Mouse (Mus musculus) lung, postnatal 0 days (tissue): ENCODE data around the gene Klf3. TPM values are rescaled to one million over a fixed set of nuclear protein-coding genes. Genes with fewer than 3 reads are reported as not detected.
A peak's percentile ranks its signal among the peaks of the same experiment; 100 is the strongest.

Experiments
- ATAC-seq: fragments of 200-750 bp; cut with Nextera tagmentation; 2 replicates; pipeline ENCODE4 v1.8.0; 2017; ENCODE audit warnings: moderate library complexity
- DNase-seq: peaks from one replicate; pipeline ENCODE4 v3.0.0-alpha.2; 2016; ENCODE audit warnings: low spot score
- H3K27ac ChIP-seq: fragments of 300-500 bp; sonication (generic); 2 replicates; pipeline ENCODE4 v1.5.1; 2014; ENCODE audit warnings: antibody characterized with exemption, mild to moderate bottlenecking, low read length, mixed read lengths
- H3K27me3 ChIP-seq: fragments of 300-500 bp; sonication (generic); replicated peaks from 2 replicates; pipeline ENCODE4 v1.6.1; 2014; ENCODE audit warnings: low read length, mixed read lengths; ENCODE audit not compliant: insufficient read depth
- H3K36me3 ChIP-seq: fragments of 300-500 bp; sonication (generic); 2 replicates; pipeline ENCODE4 v1.6.1; 2014; ENCODE audit warnings: low read length, mixed read lengths; ENCODE audit not compliant: insufficient read depth
- H3K4me1 ChIP-seq: fragments of 300-500 bp; sonication (generic); 2 replicates; pipeline ENCODE4 v1.6.1; 2014; ENCODE audit warnings: antibody characterized with exemption, low read depth, low read length, mixed read lengths; ENCODE audit not compliant: insufficient read depth
- H3K4me2 ChIP-seq: fragments of 300-500 bp; sonication (generic); replicated peaks from 2 replicates; pipeline ENCODE4 v1.6.1; 2014; ENCODE audit warnings: low read depth, mild to moderate bottlenecking, low read length, moderate library complexity, mixed read lengths
- H3K4me3 ChIP-seq: fragments of 300-500 bp; sonication (generic); 2 replicates; pipeline ENCODE4 v1.5.1; 2014; ENCODE audit warnings: low read depth, low read length
- H3K9ac ChIP-seq: fragments of 300-500 bp; sonication (generic); replicated peaks from 2 replicates; pipeline ENCODE4 v1.6.1; 2014; ENCODE audit warnings: low read depth, mild to moderate bottlenecking
- H3K9me3 ChIP-seq: fragments of 300-500 bp; sonication (generic); 2 replicates; pipeline ENCODE4 v1.6.1; 2016; ENCODE audit warnings: low read length, mixed read lengths
- CTCF ChIP-seq: IDR thresholded peaks from 2 replicates; pipeline ENCODE4 v1.5.1; 2016; ENCODE audit warnings: antibody characterized with exemption, mild to moderate bottlenecking
- EP300 ChIP-seq: IDR thresholded peaks from 2 replicates; pipeline ENCODE4 v1.6.1; 2016; ENCODE audit warnings: antibody characterized with exemption, mild to moderate bottlenecking, control low read depth
- WGBS: fragments of 180-500 bp; shearing (Covaris S2); extraction: QIAGEN DNeasy Blood & Tissue Kit; methylation state at CpG from one replicate; pipeline ENCODE4 v1.1.7; 2014; 5-methylcytosine and 5-hydroxymethylcytosine counted together
- polyA plus RNA-seq: library from polyadenylated mRNA; unstranded; fragments of >200 nt; fragmentation: Nextera tagmentation; extraction: Ambion mirVana; gene quantifications from 2 replicates; pipeline ENCODE4 v1.2.1, GENCODE M21; 2015

Gene Klf3
- polyA plus RNA-seq, 1 experiment from 2014 or later: 89.7 TPM

GRCm38 (mm10) chr5:64835295-64835694 lies 32.1 kb downstream of the Klf3 start:
- H3K4me1 ChIP-seq: peaks cover 6% of the 10 kb centered on the region; the same call in 1 of the 2 replicates
- DNase-seq (no peak), ATAC-seq (no peak)
- H3K4me3 ChIP-seq: no peak overlapping the region
- no peak overlapping the region for H3K27ac ChIP-seq
- no peak for TF ChIP-seq EP300
- TF ChIP-seq CTCF: no peak
- no peak overlapping the region for H3K4me2 ChIP-seq
- no peaks in the 10 kb centered on the region for H3K27me3 ChIP-seq
- no peak overlapping the region for H3K9ac ChIP-seq
- H3K36me3 ChIP-seq: no peaks in the 10 kb centered on the region
- no peaks in the 10 kb centered on the region for H3K9me3 ChIP-seq
- 70% methylated on average over 4 of the region's 4 CpGs for WGBS

- no peak for ATAC-seq
- H3K9me3 ChIP-seq: peaks cover 5% of the 10 kb centered on the region; the same call in 1 of the 2 replicates
- no peaks in the 10 kb centered on the region for H3K36me3 ChIP-seq
- H3K4me2 ChIP-seq: no peak overlapping the region
- 17% methylated on average over 6 of the region's 6 CpGs for WGBS
- no peak overlapping the region for H3K9ac ChIP-seq
- H3K4me3 ChIP-seq: no peak overlapping the region
- TF ChIP-seq EP300: no peak
- no peaks in the 10 kb centered on the region for H3K27me3 ChIP-seq
- no peak overlapping the region for H3K27ac ChIP-seq
- DNase-seq: no peak
- H3K4me1 ChIP-seq: peaks cover 6% of the 10 kb centered on the region; the same call in 1 of the 2 replicates
Observed at GRCm38 (mm10) chr5:64839016-64839599, 35.9 kb downstream of the Klf3 start.

- no peaks in the 10 kb centered on the region for H3K36me3 ChIP-seq
- H3K9ac ChIP-seq: no peak overlapping the region
- peaks cover 6% of the 10 kb centered on the region; the same call in 1 of the 2 replicates for H3K4me1 ChIP-seq
- H3K4me2 ChIP-seq: no peak overlapping the region
- ATAC-seq (peak; percentile 93), DNase-seq (peak; percentile 82)
- H3K27me3 ChIP-seq: no peaks in the 10 kb centered on the region
- TF ChIP-seq CTCF (no peak), EP300 (0 out of 2 replicates have a peak, but pooled peaks have one; percentile 11)
- H3K9me3 ChIP-seq: peaks cover 5% of the 10 kb centered on the region; the same call in 1 of the 2 replicates
- no peak overlapping the region for H3K4me3 ChIP-seq
- 5% methylated on average over 1 of the region's 1 CpGs for WGBS
- H3K27ac ChIP-seq: no peak overlapping the region
Observed at GRCm38 (mm10) chr5:64840087-64840486, 36.9 kb downstream of the Klf3 start.

GRCm38 (mm10) chr5:64844622-64845021 lies 41.4 kb downstream of the Klf3 start:
- H3K4me3 ChIP-seq: no peak overlapping the region
- H3K4me1 ChIP-seq: peaks cover 6% of the 10 kb centered on the region; the same call in 1 of the 2 replicates
- no peaks in the 10 kb centered on the region for H3K36me3 ChIP-seq
- 86% methylated on average over 3 of the region's 3 CpGs for WGBS
- ATAC-seq (no peak), DNase-seq (no peak)
- H3K27ac ChIP-seq: no peak overlapping the region
- H3K4me2 ChIP-seq: no peak overlapping the region
- H3K9ac ChIP-seq: no peak overlapping the region
- H3K9me3 ChIP-seq: peaks cover 5% of the 10 kb centered on the region; the same call in 1 of the 2 replicates
- TF ChIP-seq CTCF: no peak
- no peak for TF ChIP-seq EP300
- H3K27me3 ChIP-seq: no peaks in the 10 kb centered on the region

GRCm38 (mm10) chr5:64847305-64847704 lies 44.1 kb downstream of the Klf3 start:
- H3K4me1 ChIP-seq: no peaks in the 10 kb centered on the region
- no peaks in the 10 kb centered on the region for H3K27me3 ChIP-seq
- TF ChIP-seq CTCF (no peak), EP300 (no peak)
- H3K27ac ChIP-seq: no peak overlapping the region
- H3K4me3 ChIP-seq: no peak overlapping the region
- ATAC-seq (no peak), DNase-seq (no peak)
- H3K9ac ChIP-seq: no peak overlapping the region
- no peak overlapping the region for H3K4me2 ChIP-seq
- peaks cover 5% of the 10 kb centered on the region; the same call in 1 of the 2 replicates for H3K9me3 ChIP-seq
- 65% methylated on average over 2 of the region's 2 CpGs for WGBS
- H3K36me3 ChIP-seq: no peaks in the 10 kb centered on the region

GRCm38 (mm10) chr5:64849892-64850291 lies 46.7 kb downstream of the Klf3 start:
- DNase-seq: no peak
- 40% methylated on average over 7 of the region's 7 CpGs for WGBS
- no peaks in the 10 kb centered on the region for H3K9me3 ChIP-seq
- no peaks in the 10 kb centered on the region for H3K27me3 ChIP-seq
- TF ChIP-seq EP300 (no peak), CTCF (no peak)
- H3K9ac ChIP-seq: no peak overlapping the region
- no peak overlapping the region for H3K4me2 ChIP-seq
- no peaks in the 10 kb centered on the region for H3K36me3 ChIP-seq
- no peak overlapping the region for H3K27ac ChIP-seq
- ATAC-seq: no peak
- H3K4me1 ChIP-seq: no peaks in the 10 kb centered on the region
- no peak overlapping the region for H3K4me3 ChIP-seq
